Mouse (Mus musculus): ENCODE results near the gene Hsd3b6. TPM values are rescaled to one million over a fixed set of nuclear protein-coding genes. Genes with fewer than 3 reads are reported as not detected.
"Not testable (repeated sequence)": the region's sequence is repeated elsewhere in the genome, so short reads cannot be mapped to it uniquely, and the experiment has no call there.

Hsd3b6 gene
- polyA plus RNA-seq, 1 experiment from 2014 or later = 15.4 TPM

DNA sequence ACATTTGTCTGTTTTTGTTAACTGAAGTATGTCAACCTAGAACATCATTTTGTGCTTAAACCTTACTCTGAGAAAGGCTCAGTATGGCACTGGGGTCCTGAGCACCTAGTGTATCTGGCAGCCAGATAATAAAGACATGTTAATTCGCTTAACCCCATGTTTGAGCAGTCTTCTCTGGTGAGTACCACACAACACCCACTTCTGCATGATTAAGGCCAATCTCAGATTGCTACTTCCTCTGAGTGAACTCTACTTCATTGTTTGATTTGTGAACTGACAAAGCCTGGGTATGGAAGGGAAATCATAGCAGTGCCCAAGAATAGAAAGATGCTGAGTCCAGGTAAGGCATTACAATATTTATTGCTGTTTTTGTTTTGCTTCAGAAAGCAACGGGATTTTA is 37.6 kb upstream of the Hsd3b6 start:
- Histone ChIP-seq H3K9me3 (ENCODE audit: control insufficient read depth, low read length) (no peaks in the 10 kb centered on the region), H3K9ac (ENCODE audit: low read length) (no peak overlapping the region), H3K27me3 (ENCODE audit: control insufficient read depth, insufficient read depth, low read length) (no peaks in the 10 kb centered on the region), H3K4me3 (ENCODE audit: low read depth, low read length) (no peak overlapping the region), H3K4me2 (ENCODE audit: low read depth) (no peak overlapping the region), H3K4me1 (ENCODE audit: control insufficient read depth, insufficient read depth, low read length) (no peaks in the 10 kb centered on the region), H3K36me3 (ENCODE audit: control insufficient read depth, insufficient read depth, low read length) (no peaks in the 10 kb centered on the region), H3K27ac (ENCODE audit: low read depth, low read length) (no peak overlapping the region)
- ATAC-seq (ENCODE audit: insufficient read depth, low FRiP score, low TSS enrichment) (no peak), DNase-seq (ENCODE audit: low spot score) (no peak)
- 84% methylated on average over 2 of the region's 2 CpGs for WGBS

DNA sequence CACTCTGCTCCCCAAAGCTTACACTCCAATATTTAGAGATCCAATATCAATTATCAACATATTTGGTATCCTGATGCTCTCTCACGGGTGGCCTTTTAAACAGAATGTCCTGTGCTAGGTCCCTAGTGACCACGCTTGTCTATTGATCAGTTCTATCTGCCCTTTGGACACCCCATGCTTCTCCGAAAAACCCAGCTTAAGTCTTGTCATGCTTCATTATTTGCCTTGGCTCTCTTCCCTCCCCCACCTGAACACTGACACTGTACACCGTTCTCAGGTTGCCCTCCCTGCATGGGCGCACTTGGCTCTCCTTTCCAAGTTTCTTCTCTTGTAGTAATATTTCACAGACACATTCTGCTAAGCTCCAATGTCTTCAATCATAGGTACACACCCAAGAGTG is 36.0 kb upstream of the Hsd3b6 start:
- no peak overlapping the region for H3K9ac ChIP-seq (ENCODE audit: low read length)
- no peaks in the 10 kb centered on the region for H3K9me3 ChIP-seq (ENCODE audit: control insufficient read depth, low read length)
- WGBS = 88% methylated on average over 5 of the region's 5 CpGs
- H3K4me1 ChIP-seq (ENCODE audit: control insufficient read depth, insufficient read depth, low read length) = no peaks in the 10 kb centered on the region
- no peak overlapping the region for H3K27ac ChIP-seq (ENCODE audit: low read depth, low read length)
- DNase-seq (ENCODE audit: low spot score) (no peak), ATAC-seq (ENCODE audit: insufficient read depth, low FRiP score, low TSS enrichment) (no peak)
- H3K27me3 ChIP-seq (ENCODE audit: control insufficient read depth, insufficient read depth, low read length) = no peaks in the 10 kb centered on the region
- no peaks in the 10 kb centered on the region for H3K36me3 ChIP-seq (ENCODE audit: control insufficient read depth, insufficient read depth, low read length)
- H3K4me2 ChIP-seq (ENCODE audit: low read depth) = no peak overlapping the region
- H3K4me3 ChIP-seq (ENCODE audit: low read depth, low read length) = no peak overlapping the region

DNA sequence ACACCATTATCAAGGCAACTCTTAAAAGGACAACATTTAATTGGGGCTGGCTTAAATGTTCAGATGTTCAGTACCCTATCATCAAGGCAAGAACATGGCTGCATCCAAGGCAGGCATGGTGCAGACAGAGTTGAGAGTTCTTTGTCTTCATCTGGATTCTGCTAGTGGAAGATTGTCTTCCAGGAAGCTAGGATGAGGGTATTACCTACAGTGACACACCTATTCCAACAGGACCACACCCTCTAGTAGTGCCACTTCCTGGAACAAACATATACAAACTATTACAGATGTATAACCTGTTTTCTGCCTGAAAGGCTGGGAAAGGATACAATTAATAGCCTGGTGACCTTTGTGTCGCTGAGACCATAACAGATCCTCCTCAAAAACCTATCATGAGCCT is 34.7 kb upstream of the Hsd3b6 start:
- ATAC-seq (ENCODE audit: insufficient read depth, low FRiP score, low TSS enrichment) = no peak
- no peak overlapping the region for H3K4me2 ChIP-seq (ENCODE audit: low read depth)
- H3K4me1 ChIP-seq (ENCODE audit: control insufficient read depth, insufficient read depth, low read length) = no peaks in the 10 kb centered on the region
- H3K27me3 ChIP-seq (ENCODE audit: control insufficient read depth, insufficient read depth, low read length) = no peaks in the 10 kb centered on the region
- H3K4me3 ChIP-seq (ENCODE audit: low read depth, low read length) = no peak overlapping the region
- no peak for DNase-seq (ENCODE audit: low spot score)
- no peak overlapping the region for H3K27ac ChIP-seq (ENCODE audit: low read depth, low read length)
- no peaks in the 10 kb centered on the region for H3K36me3 ChIP-seq (ENCODE audit: control insufficient read depth, insufficient read depth, low read length)
- no peaks in the 10 kb centered on the region for H3K9me3 ChIP-seq (ENCODE audit: control insufficient read depth, low read length)
- no peak overlapping the region for H3K9ac ChIP-seq (ENCODE audit: low read length)
- 93% methylated on average over 1 of the region's 1 CpGs for WGBS

DNA sequence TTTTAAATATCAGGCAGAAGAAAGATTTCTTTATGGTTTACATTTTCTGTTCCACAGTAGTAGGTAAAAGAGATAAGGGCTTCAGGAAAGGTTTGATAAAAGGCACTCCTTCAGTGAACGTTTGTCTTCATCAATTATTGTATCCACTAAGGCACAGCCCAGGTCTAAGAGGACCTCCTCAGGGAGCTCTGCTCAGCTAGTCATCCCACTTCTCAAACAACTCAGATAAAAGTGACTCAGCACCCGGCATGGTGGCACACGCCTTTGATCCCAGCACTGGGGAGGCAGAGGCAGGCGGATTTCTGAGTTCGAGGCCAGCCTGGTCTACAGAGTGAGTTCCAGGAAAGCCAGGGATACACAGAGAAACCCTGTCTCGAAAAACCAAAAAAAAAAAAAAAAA is 1.6 kb downstream of the Hsd3b6 start:
- H3K9ac ChIP-seq (ENCODE audit: low read length); H3K4me1 ChIP-seq (ENCODE audit: control insufficient read depth, insufficient read depth, low read length); H3K4me2 ChIP-seq (ENCODE audit: low read depth); H3K27me3 ChIP-seq (ENCODE audit: control insufficient read depth, insufficient read depth, low read length); ATAC-seq (ENCODE audit: insufficient read depth, low FRiP score, low TSS enrichment); DNase-seq (ENCODE audit: low spot score); H3K36me3 ChIP-seq (ENCODE audit: control insufficient read depth, insufficient read depth, low read length); H3K27ac ChIP-seq (ENCODE audit: low read depth, low read length); H3K4me3 ChIP-seq (ENCODE audit: low read depth, low read length); H3K9me3 ChIP-seq (ENCODE audit: control insufficient read depth, low read length): not testable (repeated sequence)
- WGBS = 86% methylated on average over 6 of the region's 6 CpGs

DNA sequence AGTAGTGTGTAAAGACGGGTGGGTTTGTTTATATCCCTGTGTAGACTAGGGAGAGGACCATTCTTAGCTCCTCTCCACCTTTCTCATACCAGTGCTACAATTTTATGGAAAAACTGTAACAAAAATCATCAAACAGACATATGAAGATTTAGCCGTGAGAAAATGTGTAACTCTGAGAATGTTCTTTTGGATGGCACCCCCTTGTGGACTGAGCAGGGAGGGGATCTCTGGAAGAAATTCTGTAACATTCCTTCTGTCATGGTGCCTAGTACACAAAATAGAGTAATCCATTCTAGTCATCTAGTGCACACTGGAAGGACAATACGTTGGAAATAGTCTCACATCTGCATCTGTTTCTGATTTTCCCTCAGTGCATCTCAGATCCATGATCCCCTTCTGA is 9.2 kb downstream of the Hsd3b6 start:
- not testable (repeated sequence) for H3K4me3 ChIP-seq (ENCODE audit: low read depth, low read length); H3K36me3 ChIP-seq (ENCODE audit: control insufficient read depth, insufficient read depth, low read length); H3K4me1 ChIP-seq (ENCODE audit: control insufficient read depth, insufficient read depth, low read length); H3K9me3 ChIP-seq (ENCODE audit: control insufficient read depth, low read length); H3K9ac ChIP-seq (ENCODE audit: low read length); H3K27ac ChIP-seq (ENCODE audit: low read depth, low read length); H3K27me3 ChIP-seq (ENCODE audit: control insufficient read depth, insufficient read depth, low read length); DNase-seq (ENCODE audit: low spot score); ATAC-seq (ENCODE audit: insufficient read depth, low FRiP score, low TSS enrichment); H3K4me2 ChIP-seq (ENCODE audit: low read depth)
- WGBS = 69% methylated on average over 3 of the region's 3 CpGs

DNA sequence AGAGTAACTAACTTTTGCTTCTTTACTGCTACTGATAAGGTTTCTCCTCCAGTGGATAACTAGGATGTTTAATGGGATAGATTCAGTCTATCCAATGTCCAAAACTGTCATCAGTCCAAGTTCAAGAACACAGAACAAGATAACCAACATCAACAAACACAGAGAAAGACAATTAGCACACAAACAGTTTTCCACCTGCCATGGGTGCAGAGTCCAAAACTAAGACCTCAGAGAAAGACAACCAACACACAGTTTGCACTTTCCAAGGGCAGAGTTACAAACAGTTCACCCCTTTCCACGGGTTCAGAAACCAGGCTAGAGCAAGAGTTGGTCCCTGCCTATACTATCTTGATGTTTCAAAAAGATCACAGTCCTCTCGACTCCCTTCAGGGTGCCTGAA is 27.7 kb downstream of the Hsd3b6 start:
- ATAC-seq (ENCODE audit: insufficient read depth, low FRiP score, low TSS enrichment) (no peak), DNase-seq (ENCODE audit: low spot score) (no peak)
- no peak overlapping the region for H3K9ac ChIP-seq (ENCODE audit: low read length)
- WGBS = 59% methylated on average over 2 of the region's 2 CpGs
- no peak overlapping the region for H3K4me2 ChIP-seq (ENCODE audit: low read depth)
- no peaks in the 10 kb centered on the region for H3K36me3 ChIP-seq (ENCODE audit: control insufficient read depth, insufficient read depth, low read length)
- H3K27ac ChIP-seq (ENCODE audit: low read depth, low read length) = no peak overlapping the region
- H3K27me3 ChIP-seq (ENCODE audit: control insufficient read depth, insufficient read depth, low read length) = no peaks in the 10 kb centered on the region
- H3K9me3 ChIP-seq (ENCODE audit: control insufficient read depth, low read length) = no peaks in the 10 kb centered on the region
- no peak overlapping the region for H3K4me3 ChIP-seq (ENCODE audit: low read depth, low read length)
- H3K4me1 ChIP-seq (ENCODE audit: control insufficient read depth, insufficient read depth, low read length) = no peaks in the 10 kb centered on the region

DNA sequence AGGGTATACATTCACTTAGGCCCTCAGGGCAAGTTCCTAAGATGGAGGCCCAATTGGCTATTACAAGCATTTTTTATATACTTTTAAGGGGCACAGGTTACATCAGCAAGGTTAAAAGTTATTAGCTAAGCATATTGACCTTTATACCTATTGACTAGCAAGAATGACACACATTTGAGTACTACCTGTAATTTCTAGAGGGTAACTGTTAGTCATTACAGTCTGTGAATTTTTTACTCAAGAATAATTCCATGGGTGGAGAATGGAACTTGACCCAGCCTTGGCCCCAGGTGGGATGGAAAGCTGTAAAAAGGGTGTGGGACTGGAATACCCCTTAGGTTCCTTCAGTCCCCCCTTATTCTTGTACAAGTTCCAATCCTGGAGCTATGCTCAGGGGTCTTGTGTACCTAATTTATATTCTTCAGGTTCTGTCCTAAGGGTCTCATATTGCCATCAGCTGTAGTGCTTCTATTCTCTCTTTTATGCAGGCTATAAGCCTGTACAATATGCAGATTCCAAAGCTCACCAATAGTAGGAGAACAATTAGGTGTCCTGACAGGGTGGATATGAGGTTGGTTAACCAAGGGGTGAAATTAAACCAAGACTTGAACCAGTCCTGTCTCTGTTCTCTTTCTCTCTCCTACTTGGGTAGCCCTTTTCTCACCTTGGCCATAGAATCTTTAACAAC is 31.9 kb downstream of the Hsd3b6 start:
- H3K4me3 ChIP-seq (ENCODE audit: low read depth, low read length) = no peak overlapping the region
- no peaks in the 10 kb centered on the region for H3K4me1 ChIP-seq (ENCODE audit: control insufficient read depth, insufficient read depth, low read length)
- H3K9me3 ChIP-seq (ENCODE audit: control insufficient read depth, low read length) = no peaks in the 10 kb centered on the region
- ATAC-seq (ENCODE audit: insufficient read depth, low FRiP score, low TSS enrichment) = no peak
- DNase-seq (ENCODE audit: low spot score) = no peak
- no peaks in the 10 kb centered on the region for H3K36me3 ChIP-seq (ENCODE audit: control insufficient read depth, insufficient read depth, low read length)
- H3K9ac ChIP-seq (ENCODE audit: low read length) = no peak overlapping the region
- no peaks in the 10 kb centered on the region for H3K27me3 ChIP-seq (ENCODE audit: control insufficient read depth, insufficient read depth, low read length)
- no peak overlapping the region for H3K27ac ChIP-seq (ENCODE audit: low read depth, low read length)
- H3K4me2 ChIP-seq (ENCODE audit: low read depth) = no peak overlapping the region

DNA sequence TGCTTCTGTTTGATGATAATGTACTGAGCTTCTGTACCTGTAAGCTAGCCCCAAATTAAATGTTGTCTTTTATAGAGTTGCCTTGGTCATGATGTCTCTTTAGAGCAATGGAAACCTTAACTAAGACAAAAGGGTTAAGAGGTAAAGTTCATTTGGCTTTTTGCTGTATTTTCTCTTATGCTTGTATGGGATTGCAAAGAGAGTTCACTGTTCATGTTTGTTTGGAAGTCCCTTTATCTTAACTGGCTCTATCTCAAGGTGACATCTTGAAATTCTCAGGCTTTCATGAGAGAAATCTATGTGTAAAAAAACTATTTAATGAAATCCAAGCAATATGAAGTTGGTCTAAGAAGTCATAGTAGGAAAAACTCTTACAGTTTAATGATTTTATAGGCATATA is 33.3 kb downstream of the Hsd3b6 start:
- H3K36me3 ChIP-seq (ENCODE audit: control insufficient read depth, insufficient read depth, low read length) = no peaks in the 10 kb centered on the region
- H3K27me3 ChIP-seq (ENCODE audit: control insufficient read depth, insufficient read depth, low read length) = no peaks in the 10 kb centered on the region
- ATAC-seq (ENCODE audit: insufficient read depth, low FRiP score, low TSS enrichment) (no peak), DNase-seq (ENCODE audit: low spot score) (no peak)
- no peak overlapping the region for H3K9ac ChIP-seq (ENCODE audit: low read length)
- H3K4me1 ChIP-seq (ENCODE audit: control insufficient read depth, insufficient read depth, low read length) = no peaks in the 10 kb centered on the region
- H3K4me2 ChIP-seq (ENCODE audit: low read depth) = no peak overlapping the region
- no peak overlapping the region for H3K27ac ChIP-seq (ENCODE audit: low read depth, low read length)
- no peaks in the 10 kb centered on the region for H3K9me3 ChIP-seq (ENCODE audit: control insufficient read depth, low read length)
- no peak overlapping the region for H3K4me3 ChIP-seq (ENCODE audit: low read depth, low read length)

DNA sequence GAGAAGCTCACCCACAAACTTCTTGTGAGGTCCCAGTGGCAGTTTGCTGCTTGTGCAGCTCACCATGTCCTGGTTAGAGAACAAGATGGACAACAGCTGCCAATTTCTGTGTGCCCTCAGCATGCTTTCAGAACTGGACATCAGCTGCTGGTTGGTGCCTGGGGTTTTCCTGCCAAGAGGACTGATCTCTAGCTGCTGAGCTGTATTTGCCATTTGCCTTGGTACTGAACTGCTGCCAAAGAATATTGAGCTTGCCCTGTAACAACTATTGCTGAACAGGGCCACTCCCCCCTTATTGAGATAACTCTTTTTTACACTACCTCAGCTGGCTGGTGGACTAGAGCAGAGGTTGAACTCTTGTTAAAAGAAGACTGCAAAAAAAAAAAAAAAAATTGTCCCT is 50.1 kb downstream of the Hsd3b6 start:
- Histone ChIP-seq H3K4me2 (ENCODE audit: low read depth) (no peak overlapping the region), H3K4me1 (ENCODE audit: control insufficient read depth, insufficient read depth, low read length) (no peaks in the 10 kb centered on the region), H3K9ac (ENCODE audit: low read length) (no peak overlapping the region), H3K9me3 (ENCODE audit: control insufficient read depth, low read length) (no peaks in the 10 kb centered on the region), H3K27me3 (ENCODE audit: control insufficient read depth, insufficient read depth, low read length) (no peaks in the 10 kb centered on the region), H3K27ac (ENCODE audit: low read depth, low read length) (no peak overlapping the region), H3K4me3 (ENCODE audit: low read depth, low read length) (no peak overlapping the region), H3K36me3 (ENCODE audit: control insufficient read depth, insufficient read depth, low read length) (no peaks in the 10 kb centered on the region)
- DNase-seq (ENCODE audit: low spot score) = no peak
- ATAC-seq (ENCODE audit: insufficient read depth, low FRiP score, low TSS enrichment) = no peak
